Mouse (Mus musculus): Measurements from ENCODE around the gene Gm14137.

- no peak for TF ChIP-seq CTCF (IDR thresholded peaks at IDR 0.05; ENCODE audit: control insufficient read depth, insufficient read depth, insufficient replicate concordance, low read depth, low read length)
- peak; percentile 74 for TF ChIP-seq POLR2A (IDR thresholded peaks at IDR 0.05; ENCODE audit: control insufficient read depth, low read depth, low read length)
These were observed 34.3 kb downstream of the Gm14137 start, which contains the start of the genes Zfyve19 and Dnajc17 for GRCm38 (mm10) chr2:119208344-119209175.
